In the genomic region with DNA sequence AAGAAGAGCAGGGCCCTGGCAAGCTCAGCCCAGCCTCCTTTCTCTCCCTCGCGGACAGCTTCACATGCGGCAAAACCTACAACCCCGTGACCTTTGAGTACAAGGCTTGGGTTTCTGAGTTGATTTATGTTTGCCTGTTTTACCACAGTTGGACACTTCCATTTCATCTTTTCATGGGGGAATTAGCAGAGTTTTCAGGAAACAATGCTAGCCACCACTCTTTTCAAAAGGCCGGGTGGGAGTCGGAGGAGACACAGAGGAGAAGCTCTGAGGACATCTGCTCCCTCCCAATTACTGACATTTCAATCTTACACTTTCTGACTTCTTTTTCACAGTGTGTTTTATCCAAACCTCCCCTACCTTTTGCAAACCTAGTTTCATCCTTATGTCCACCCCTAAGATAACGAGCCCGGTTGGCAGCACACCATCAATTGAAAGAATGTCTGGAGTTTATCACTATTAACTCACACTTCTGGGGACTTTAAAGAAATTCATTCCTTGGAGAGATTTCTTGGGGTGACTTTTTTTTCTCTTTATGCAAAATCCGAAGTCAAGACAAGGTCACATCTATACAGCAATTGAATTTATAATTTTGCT, we compare ENCODE assay signal across 9 mouse cellular contexts.
A peak's percentile ranks its signal among the peaks of the same experiment; 100 is the strongest.
DNase-seq lines count a peak whose midpoint lies in the region; ATAC-seq lines count a peak whose summit lies in the region.
"Had no signal": no experiment of that assay in that cellular context is flagged by ENCODE, and none has a peak within 500 bp of the region (broad histone marks: within the 10 kb centered on the region; RNA-seq: fewer than 3 reads in every experiment).

No protein-coding gene starts in this region.

- peak; percentile 37; the same call in 1 of the 2 replicates for ATAC-seq in heart, embryonic 16.5 days (replicated peaks; ENCODE audit: extremely low read depth, insufficient read depth, low FRiP score)
- ATAC-seq in embryonic facial prominence, embryonic 11.5 days (replicated peaks; ENCODE audit: insufficient number of reproducible peaks, low FRiP score, low TSS enrichment, low read depth): no peak
- no peak for ATAC-seq in inflammation-experienced regulatory T-cells, adult 6 months

- H3K9me3 ChIP-seq in heart, embryonic 16.5 days (replicated peaks; ENCODE audit: control insufficient read depth, low read length): no peaks in the 10 kb centered on the region
- no peaks in the 10 kb centered on the region for H3K9me3 ChIP-seq in embryonic facial prominence, embryonic 11.5 days (replicated peaks; ENCODE audit: control insufficient read depth, low read length)

- no peak overlapping the region for H3K4me3 ChIP-seq in heart, embryonic 16.5 days (ENCODE audit: low read length)
- no peak overlapping the region for H3K4me3 ChIP-seq in embryonic facial prominence, embryonic 11.5 days (ENCODE audit: low read depth, low read length)
- H3K4me3 ChIP-seq: heart, adult 2 months had no signal

- no peak for DNase-seq in heart, adult 9 months (ENCODE audit: low spot score in 2 of 2)
- DNase-seq in embryonic facial prominence, embryonic 11.5 days (ENCODE audit: low spot score): peak; percentile 49
- DNase-seq in kidney, postnatal 4 days: peak; percentile 33 to 54
- peak; percentile 64 for DNase-seq in retina, postnatal 1 day
- no peak for DNase-seq in gastrocnemius, adult 8-10 months (ENCODE audit: low spot score in 2 of 2)
- DNase-seq in urinary bladder, postnatal 10 days (ENCODE audit: low spot score): no peak
- DNase-seq: heart, adult 2 months had no signal

- no peak overlapping the region for H3K9ac ChIP-seq in heart, embryonic 16.5 days (ENCODE audit: low read length)
- no peak overlapping the region for H3K9ac ChIP-seq in embryonic facial prominence, embryonic 11.5 days (replicated peaks; ENCODE audit: low read length)

- H3K27me3 ChIP-seq in heart, embryonic 16.5 days (ENCODE audit: control insufficient read depth, insufficient read depth, low read length): no peaks in the 10 kb centered on the region
- H3K27me3 ChIP-seq in embryonic facial prominence, embryonic 11.5 days (ENCODE audit: control insufficient read depth, insufficient read depth, low read length): no peaks in the 10 kb centered on the region

- H3K27ac ChIP-seq in heart, embryonic 16.5 days (ENCODE audit: low read length): peak overlapping the region; percentile 39; the same call in 1 of the 2 replicates
- no peak overlapping the region for H3K27ac ChIP-seq in embryonic facial prominence, embryonic 11.5 days (replicated peaks; ENCODE audit: low read depth, low read length)
- H3K27ac ChIP-seq: heart, adult 2 months had no signal

- no peaks in the 10 kb centered on the region; the same call in 1 of the 2 replicates for H3K36me3 ChIP-seq in heart, embryonic 16.5 days (ENCODE audit: control insufficient read depth, insufficient read depth)
- H3K36me3 ChIP-seq in embryonic facial prominence, embryonic 11.5 days (replicated peaks; ENCODE audit: control insufficient read depth, insufficient read depth, low read depth, low read length): no peaks in the 10 kb centered on the region

- 36% methylated on average over 9 of the region's 9 CpGs for WGBS in heart, embryonic 16.5 days
- WGBS in embryonic facial prominence, embryonic 11.5 days: 11% methylated on average over 9 of the region's 9 CpGs

- H3K4me1 ChIP-seq in heart, embryonic 16.5 days (ENCODE audit: control insufficient read depth, insufficient read depth, low read length): peaks cover 10% of the 10 kb centered on the region
- no peaks in the 10 kb centered on the region for H3K4me1 ChIP-seq in embryonic facial prominence, embryonic 11.5 days (ENCODE audit: control insufficient read depth, insufficient read depth, low read length)

- H3K4me2 ChIP-seq in heart, embryonic 16.5 days (ENCODE audit: low read depth, low read length): no peak overlapping the region
- H3K4me2 ChIP-seq in embryonic facial prominence, embryonic 11.5 days (ENCODE audit: low read depth, low read length): peak overlapping the region; percentile 10; the same call in 1 of the 2 replicates

Comparison
In these comparisons a context has a peak if more than half of its experiments do, and no peak if none do; other contexts are left out.
1. DNase-seq: peak in embryonic facial prominence, embryonic 11.5 days (single experiment), kidney, postnatal 4 days (2 of 2) and retina, postnatal 1 day (single experiment); none in heart, adult 9 months (0 of 2), gastrocnemius, adult 8-10 months (0 of 2) and urinary bladder, postnatal 10 days (single experiment).